Mouse (Mus musculus): ENCODE results near the gene Rnd3. TPM values are rescaled to one million over a fixed set of nuclear protein-coding genes. Genes with fewer than 3 reads are reported as not detected.

Gene Rnd3
- total RNA-seq, 2 experiments from 2014 or later: 17.6 to 22.8 TPM

- intact Hi-C loops (cut with DNase I): no loop called here
- DNase-seq (ENCODE audit: low spot score in 2 of 2): no peak
These were observed 9.5 kb downstream of the Rnd3 start for GRCm38 (mm10) chr2:51139218-51139911.

GRCm38 (mm10) chr2:51137726-51138125 is 11.2 kb downstream of the Rnd3 start:
- intact Hi-C loops (cut with DNase I): no loop called here
- DNase-seq (ENCODE audit: low spot score in 2 of 2): no peak

GRCm38 (mm10) chr2:51132181-51132580 is 16.7 kb downstream of the Rnd3 start:
- no peak for DNase-seq (ENCODE audit: low spot score in 2 of 2)
- intact Hi-C loops (cut with DNase I): no loop called here

GRCm38 (mm10) chr2:51128090-51128489 is 20.8 kb downstream of the Rnd3 start:
- intact Hi-C loops (cut with DNase I): no loop called here

GRCm38 (mm10) chr2:51110271-51110670 is 38.6 kb downstream of the Rnd3 start:
- DNase-seq (ENCODE audit: low spot score in 2 of 2): no peak
- intact Hi-C loops (cut with DNase I): no loop called here

More at GRCm38 (mm10) chr2:51128090-51128489, 20.8 kb downstream of the Rnd3 start:
- no peak for DNase-seq (ENCODE audit: low spot score in 2 of 2)

GRCm38 (mm10) chr2:51108631-51109030 is 40.3 kb downstream of the Rnd3 start:
- DNase-seq (ENCODE audit: low spot score in 2 of 2): no peak
- intact Hi-C loops (cut with DNase I): no loop called here

- DNase-seq (ENCODE audit: low spot score in 2 of 2): no peak
- intact Hi-C loops (cut with DNase I): no loop called here
These were observed 47.7 kb downstream of the Rnd3 start for GRCm38 (mm10) chr2:51101187-51101586.

- intact Hi-C loops (cut with DNase I): no loop called here
- DNase-seq (ENCODE audit: low spot score in 2 of 2): no peak
These were observed 48.9 kb downstream of the Rnd3 start for GRCm38 (mm10) chr2:51099987-51100386.

GRCm38 (mm10) chr2:51099240-51099639 is 49.7 kb downstream of the Rnd3 start:
- intact Hi-C loops (cut with DNase I): no loop called here
- no peak for DNase-seq (ENCODE audit: low spot score in 2 of 2)

- DNase-seq (ENCODE audit: low spot score in 2 of 2): no peak
- intact Hi-C loops (cut with DNase I): no loop called here
These were observed 58.2 kb downstream of the Rnd3 start for GRCm38 (mm10) chr2:51090688-51091087.

GRCm38 (mm10) chr2:51090049-51090448 is 58.9 kb downstream of the Rnd3 start:
- intact Hi-C loops (cut with DNase I): no loop called here

GRCm38 (mm10) chr2:51088843-51089573 is 59.9 kb downstream of the Rnd3 start:
- intact Hi-C loops (cut with DNase I): no loop called here
- no peak for DNase-seq (ENCODE audit: low spot score in 2 of 2)

More at GRCm38 (mm10) chr2:51090049-51090448, 58.9 kb downstream of the Rnd3 start:
- no peak for DNase-seq (ENCODE audit: low spot score in 2 of 2)

GRCm38 (mm10) chr2:51088123-51088453 is 60.8 kb downstream of the Rnd3 start:
- DNase-seq (ENCODE audit: low spot score in 2 of 2): no peak
- intact Hi-C loops (cut with DNase I): no loop called here

- no peak for DNase-seq (ENCODE audit: low spot score in 2 of 2)
- intact Hi-C loops (cut with DNase I): no loop called here
These were observed 61.4 kb downstream of the Rnd3 start for GRCm38 (mm10) chr2:51087307-51088122.

GRCm38 (mm10) chr2:51085155-51085554 is 63.8 kb downstream of the Rnd3 start:
- DNase-seq (ENCODE audit: low spot score in 2 of 2): no peak
- intact Hi-C loops (cut with DNase I): no loop called here

GRCm38 (mm10) chr2:51082714-51083351 is 66.1 kb downstream of the Rnd3 start:
- DNase-seq (ENCODE audit: low spot score in 2 of 2): peak; percentile 6 to 20
- intact Hi-C loops (cut with DNase I): no loop called here

Data from left cerebral cortex, postnatal 14 days (tissue).